Mouse (Mus musculus) intestine, embryonic 14.5 days (tissue): ENCODE data around the gene C1s2. TPM values are rescaled to one million over a fixed set of nuclear protein-coding genes. Genes with fewer than 3 reads are reported as not detected.
"Not testable (repeated sequence)": the region's sequence is repeated elsewhere in the genome, so short reads cannot be mapped to it uniquely, and the experiment has no call there.

Experiments
- ATAC-seq: fragments of 200-750 bp; cut with Nextera tagmentation; replicated peaks from 2 replicates; pipeline ENCODE4 v1.8.0; 2017; ENCODE audit warnings: low read depth, moderate number of reproducible peaks, moderate TSS enrichment, moderate library complexity; ENCODE audit not compliant: low FRiP score, low TSS enrichment
- DNase-seq: peaks from one replicate; pipeline ENCODE4 v3.0.0-alpha.2; 2018; ENCODE audit warnings: low spot score
- H3K27ac ChIP-seq: fragments of 300-500 bp; sonication (generic); 2 replicates; pipeline ENCODE4 v1.5.1; 2014; ENCODE audit warnings: low read depth, mild to moderate bottlenecking, control low read depth
- H3K27me3 ChIP-seq: fragments of 300-500 bp; sonication (generic); replicated peaks from 2 replicates; pipeline ENCODE4 v1.6.1; 2014; ENCODE audit warnings: low read length, control low read depth; ENCODE audit not compliant: control insufficient read depth, insufficient read depth
- H3K36me3 ChIP-seq: fragments of 300-500 bp; sonication (generic); 2 replicates; pipeline ENCODE4 v1.6.1; 2014; ENCODE audit warnings: low read length, control low read depth; ENCODE audit not compliant: control insufficient read depth, insufficient read depth
- H3K4me1 ChIP-seq: fragments of 300-500 bp; sonication (generic); replicated peaks from 2 replicates; pipeline ENCODE4 v1.6.1; 2014; ENCODE audit warnings: low read length, control low read depth, mixed read lengths; ENCODE audit not compliant: control insufficient read depth, insufficient read depth
- H3K4me2 ChIP-seq: fragments of 300-500 bp; sonication (generic); 2 replicates; pipeline ENCODE4 v1.6.1; 2014; ENCODE audit warnings: low read length
- H3K4me3 ChIP-seq: fragments of 300-500 bp; sonication (generic); 2 replicates; pipeline ENCODE4 v1.5.1; 2014; ENCODE audit warnings: low read depth, low read length, control low read depth, mixed read lengths
- H3K9ac ChIP-seq: fragments of 300-500 bp; sonication (generic); 2 replicates; pipeline ENCODE4 v1.6.1; 2014; ENCODE audit warnings: mild to moderate bottlenecking, low read length
- H3K9me3 ChIP-seq: fragments of 300-500 bp; sonication (generic); 2 replicates; pipeline ENCODE4 v1.6.1; 2016; ENCODE audit warnings: low read length, control low read depth; ENCODE audit not compliant: control insufficient read depth
- WGBS: fragments of 180-500 bp; shearing (Covaris S2); extraction: QIAGEN DNeasy Blood & Tissue Kit; methylation state at CpG from one replicate; pipeline ENCODE4 v1.1.7; 2014; 5-methylcytosine and 5-hydroxymethylcytosine counted together
- polyA plus RNA-seq: library from polyadenylated mRNA; unstranded; fragments of >200 nt; fragmentation: Nextera tagmentation; extraction: Ambion mirVana; gene quantifications from 2 replicates; pipeline ENCODE4 v1.2.1, GENCODE M21; 2014

Gene C1s2
- polyA plus RNA-seq, 1 experiment from 2014 or later, result not detected

DNA sequence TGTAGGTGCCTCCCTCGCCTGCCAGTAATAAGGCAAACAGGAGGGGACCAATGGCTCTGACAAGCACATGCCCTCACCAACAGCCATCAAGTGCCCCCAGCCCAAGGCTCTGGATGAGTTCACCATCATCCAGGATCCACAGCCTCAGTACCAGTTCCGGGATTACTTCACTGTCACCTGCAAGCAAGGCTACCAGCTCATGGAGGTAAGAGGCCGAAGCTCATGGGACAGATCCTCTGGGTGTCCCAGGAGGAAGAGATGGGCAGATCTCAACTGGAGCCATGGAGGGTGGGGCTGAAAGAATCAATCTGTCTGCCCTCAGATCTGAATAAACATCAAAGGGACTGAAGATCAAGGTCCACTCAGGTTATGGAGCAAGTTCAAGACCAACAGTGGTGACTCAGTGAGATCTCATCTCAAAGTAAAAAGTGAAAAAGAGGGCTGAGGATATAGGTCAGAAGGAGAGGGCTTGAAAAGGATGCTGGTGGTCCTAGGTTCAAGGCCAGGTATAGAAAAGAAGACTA lies 60.7 kb downstream of the C1s2 start:
- not testable (repeated sequence) for H3K27ac ChIP-seq, DNase-seq, H3K9me3 ChIP-seq, H3K27me3 ChIP-seq, H3K36me3 ChIP-seq, H3K4me1 ChIP-seq, H3K4me3 ChIP-seq, ATAC-seq, H3K9ac ChIP-seq, H3K4me2 ChIP-seq
- 87% methylated on average over 3 of the region's 3 CpGs for WGBS

Other genes with a start within 250 kb of the C1s2 start
- gene Pex5, start 221.0 kb downstream of the C1s2 start, polyA plus RNA-seq, result 34.0 and 37.8 TPM in 2 replicates
- gene Clstn3, start 171.3 kb downstream of the C1s2 start, polyA plus RNA-seq, result 4.7 and 5.4 TPM in 2 replicates
- 0.92 and 1.1 TPM in 2 replicates for gene C1rl, start 143.0 kb downstream of the C1s2 start, polyA plus RNA-seq
- 1.7 and 1.8 TPM in 2 replicates for gene C1ra, start 123.7 kb downstream of the C1s2 start, polyA plus RNA-seq
- 1.3 and 1.6 TPM in 2 replicates for gene C1s1, start 93.7 kb downstream of the C1s2 start, polyA plus RNA-seq
- gene C1rb, start 65.8 kb downstream of the C1s2 start, polyA plus RNA-seq, result not detected in 2 replicates
- 75.5 and 79.8 TPM in 2 replicates for gene Lpcat3, start 26.9 kb upstream of the C1s2 start, polyA plus RNA-seq
- 248 and 249 TPM in 2 replicates for gene Emg1, start 76.1 kb upstream of the C1s2 start, polyA plus RNA-seq
- gene Phb2, start 76.3 kb upstream of the C1s2 start, polyA plus RNA-seq, result 414 and 436 TPM in 2 replicates
- gene Ptpn6, start 102.6 kb upstream of the C1s2 start, polyA plus RNA-seq, result 11.7 and 14.1 TPM in 2 replicates
- gene Grcc10, start 105.3 kb upstream of the C1s2 start, polyA plus RNA-seq, result 440 and 466 TPM in 2 replicates
- not detected in 2 replicates for gene Gm45234, start 119.9 kb upstream of the C1s2 start, polyA plus RNA-seq
- 12.1 TPM in 2 replicates for gene Atn1, start 120.4 kb upstream of the C1s2 start, polyA plus RNA-seq
- 7.6 and 8.0 TPM in 2 replicates for gene Eno2, start 133.6 kb upstream of the C1s2 start, polyA plus RNA-seq
- gene Lrrc23, start 143.6 kb upstream of the C1s2 start, polyA plus RNA-seq, result 0.45 and 0.47 TPM in 2 replicates
- 7.3 and 7.4 TPM in 2 replicates for gene Spsb2, start 172.6 kb upstream of the C1s2 start, polyA plus RNA-seq
- 1,059 and 1,108 TPM in 2 replicates for gene Tpi1, start 178.2 kb upstream of the C1s2 start, polyA plus RNA-seq
- gene Usp5, start 193.4 kb upstream of the C1s2 start, polyA plus RNA-seq, result 126 and 127 TPM in 2 replicates
- 178 and 183 TPM in 2 replicates for gene Cdca3, start 193.5 kb upstream of the C1s2 start, polyA plus RNA-seq
- 2.7 TPM in 2 replicates for gene Gnb3, start 204.2 kb upstream of the C1s2 start, polyA plus RNA-seq
- gene P3h3, start 221.7 kb upstream of the C1s2 start, polyA plus RNA-seq, result 28.1 and 28.8 TPM in 2 replicates
- gene Gpr162, start 227.9 kb upstream of the C1s2 start, polyA plus RNA-seq, result 0.65 and 1.2 TPM in 2 replicates